Mouse (Mus musculus) C2C12 (cell line): ENCODE measurements around the gene Sdhb.

ENCODE experiments used
- CEBPB ChIP-seq: IDR thresholded peaks from one replicate; pipeline ENCODE4 v1.6.1; 2011; ENCODE audit warnings: low read depth, mild to moderate bottlenecking, control low read depth, moderate library complexity
- CTCF ChIP-seq: IDR thresholded peaks from one replicate; pipeline ENCODE4 v1.5.1; 2011; ENCODE audit not compliant: control insufficient read depth, insufficient read depth, insufficient read length
- FOSL1 ChIP-seq: IDR thresholded peaks from one replicate; pipeline ENCODE4 v1.8.0; 2011; ENCODE audit warnings: mild to moderate bottlenecking, low read length; ENCODE audit not compliant: poor library complexity, insufficient read depth, severe bottlenecking
- MAX ChIP-seq: IDR thresholded peaks from one replicate; pipeline ENCODE4 v1.6.1; 2011; ENCODE audit warnings: mild to moderate bottlenecking, control low read depth
- MYOD1 ChIP-seq: IDR thresholded peaks from one replicate; pipeline ENCODE4 v1.6.1; 2011; ENCODE audit warnings: low read depth; ENCODE audit not compliant: control insufficient read depth, insufficient read length
- MYOG ChIP-seq: IDR thresholded peaks from one replicate; pipeline ENCODE4 v1.6.1; 2011; ENCODE audit not compliant: control insufficient read depth, insufficient read length; ENCODE audit errors: extremely low read depth
- USF1 ChIP-seq: IDR thresholded peaks from one replicate; pipeline ENCODE4 v1.6.1; 2011; ENCODE audit warnings: low read depth, mild to moderate bottlenecking, control low read depth, moderate library complexity

GRCm38 (mm10) chr4:140975356-140975755, 14.4 kb downstream of the Sdhb start:
- TF ChIP-seq CTCF (no peak), USF1 (no peak), CEBPB (no peak), MAX (no peak), MYOD1 (no peak), FOSL1 (no peak), MYOG (no peak)
